Mouse (Mus musculus): ENCODE measurements around the gene Rasa4. TPM values are rescaled to one million over a fixed set of nuclear protein-coding genes. Genes with fewer than 3 reads are reported as not detected.
"Not testable (repeated sequence)": the region's sequence is repeated elsewhere in the genome, so short reads cannot be mapped to it uniquely, and the experiment has no call there.

Gene Rasa4
- polyA plus RNA-seq, 1 experiment from 2014 or later: 7.2 TPM

DNA sequence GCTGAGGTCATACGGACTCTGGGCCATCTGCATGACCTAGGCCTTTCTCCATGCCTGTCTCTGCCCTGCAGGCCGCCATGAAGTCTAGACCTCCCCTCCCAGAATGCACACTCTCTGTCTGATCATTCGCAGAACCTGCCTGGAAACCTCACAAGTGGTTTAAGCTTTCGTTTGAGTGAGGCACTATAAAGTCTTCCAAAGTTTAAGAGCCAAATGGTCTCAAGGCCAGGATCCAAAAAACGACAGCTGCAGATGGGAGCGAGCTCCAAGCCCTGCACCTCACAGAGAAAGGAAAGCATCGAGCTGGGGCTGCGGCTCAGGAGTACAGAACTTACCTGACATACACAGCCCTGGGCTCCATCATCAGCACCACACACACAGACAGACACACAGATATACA, 68.6 kb downstream of the Rasa4 start:
- Histone ChIP-seq H3K27ac (ENCODE audit: low read depth, low read length) (no peak overlapping the region), H3K4me2 (ENCODE audit: low read depth, low read length, severe bottlenecking) (no peak overlapping the region), H3K9me3 (ENCODE audit: control insufficient read depth, low read length) (no peaks in the 10 kb centered on the region), H3K27me3 (ENCODE audit: control insufficient read depth, insufficient read depth, low read length) (no peaks in the 10 kb centered on the region), H3K4me3 (ENCODE audit: low read depth, low read length) (no peak overlapping the region), H3K36me3 (ENCODE audit: control insufficient read depth, insufficient read depth, low read length) (no peaks in the 10 kb centered on the region), H3K4me1 (replicated peaks; ENCODE audit: control insufficient read depth, insufficient read depth, low read length) (no peaks in the 10 kb centered on the region), H3K9ac (ENCODE audit: low read length) (no peak overlapping the region)
- DNase-seq (ENCODE audit: low spot score): no peak
- ATAC-seq (replicated peaks; ENCODE audit: low FRiP score): no peak
- 84% methylated on average over 8 of the region's 8 CpGs for WGBS

DNA sequence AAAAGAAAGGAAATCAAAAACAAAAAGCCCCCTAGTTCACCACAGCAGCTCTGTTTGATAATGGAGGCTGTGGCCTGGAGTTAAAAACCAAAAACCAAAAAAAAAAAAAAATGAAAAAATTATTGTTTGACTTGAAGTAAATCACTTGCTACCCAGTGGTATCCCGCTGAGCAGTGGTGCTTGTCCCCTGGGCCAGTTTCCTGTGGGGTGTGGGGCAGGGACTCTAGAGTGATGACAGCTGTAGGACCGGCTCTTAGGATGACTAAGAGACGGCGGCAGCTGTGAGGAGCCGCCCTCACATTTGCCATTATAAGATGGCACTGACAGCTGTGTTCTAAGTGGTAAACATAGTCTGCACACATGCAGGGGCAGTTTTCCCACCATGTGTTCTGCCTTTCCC, 71.7 kb downstream of the Rasa4 start:
- DNase-seq (ENCODE audit: low spot score) (no peak), ATAC-seq (replicated peaks; ENCODE audit: low FRiP score) (no peak)
- Histone ChIP-seq H3K4me3 (ENCODE audit: low read depth, low read length) (no peak overlapping the region), H3K9me3 (ENCODE audit: control insufficient read depth, low read length) (no peaks in the 10 kb centered on the region), H3K4me2 (ENCODE audit: low read depth, low read length, severe bottlenecking) (no peak overlapping the region), H3K27me3 (ENCODE audit: control insufficient read depth, insufficient read depth, low read length) (no peaks in the 10 kb centered on the region), H3K4me1 (replicated peaks; ENCODE audit: control insufficient read depth, insufficient read depth, low read length) (no peaks in the 10 kb centered on the region), H3K36me3 (ENCODE audit: control insufficient read depth, insufficient read depth, low read length) (no peaks in the 10 kb centered on the region), H3K9ac (ENCODE audit: low read length) (no peak overlapping the region), H3K27ac (ENCODE audit: low read depth, low read length) (no peak overlapping the region)
- 89% methylated on average over 5 of the region's 5 CpGs for WGBS

DNA sequence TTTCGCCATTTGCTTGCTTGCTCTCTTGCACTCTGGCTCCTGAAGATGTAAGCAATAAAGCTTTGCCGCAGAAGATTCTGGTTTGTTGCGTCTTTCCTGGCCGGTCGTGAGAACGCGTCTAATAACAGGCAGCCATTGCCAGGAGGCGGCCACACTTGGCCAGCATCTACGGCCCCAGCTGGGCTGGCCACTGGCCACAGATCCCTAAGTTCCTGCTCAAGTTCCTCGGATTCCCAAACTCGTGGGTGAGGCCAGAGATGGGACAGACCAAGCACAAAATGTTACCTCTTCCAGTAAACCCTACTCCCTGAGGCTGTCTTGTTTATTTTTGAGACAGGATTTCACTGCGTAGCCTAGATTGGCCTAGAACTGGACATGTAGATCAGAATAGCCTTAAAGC, 76.4 kb downstream of the Rasa4 start:
- not testable (repeated sequence) for DNase-seq (ENCODE audit: low spot score); H3K4me1 ChIP-seq (replicated peaks; ENCODE audit: control insufficient read depth, insufficient read depth, low read length); H3K27ac ChIP-seq (ENCODE audit: low read depth, low read length); ATAC-seq (replicated peaks; ENCODE audit: low FRiP score); H3K9me3 ChIP-seq (ENCODE audit: control insufficient read depth, low read length); H3K4me2 ChIP-seq (ENCODE audit: low read depth, low read length, severe bottlenecking); H3K36me3 ChIP-seq (ENCODE audit: control insufficient read depth, insufficient read depth, low read length); H3K27me3 ChIP-seq (ENCODE audit: control insufficient read depth, insufficient read depth, low read length); H3K9ac ChIP-seq (ENCODE audit: low read length); H3K4me3 ChIP-seq (ENCODE audit: low read depth, low read length)
- WGBS: 91% methylated on average over 11 of the region's 12 CpGs

Small RNA genes lying within 50 kb of the gene (microRNA-seq; reads per million reads assigned to microRNA genes)
- gene Mir7035 (ENCODE audit: insufficient number of aligned reads): not detected

Other genes starting within 250 kb of the Rasa4 start
- gene Hspb1, start 196.0 kb upstream of the Rasa4 start, polyA plus RNA-seq (2014; fragmentation: Nextera tagmentation; extraction: Ambion mirVana): 11.4 and 11.8 TPM in 2 replicates
- gene Ywhag, start 149.3 kb upstream of the Rasa4 start, polyA plus RNA-seq (2014; fragmentation: Nextera tagmentation; extraction: Ambion mirVana): 147 and 161 TPM in 2 replicates
- 1.2 and 1.5 TPM in 2 replicates for gene Ssc4d, start 109.4 kb upstream of the Rasa4 start, polyA plus RNA-seq (2014; fragmentation: Nextera tagmentation; extraction: Ambion mirVana)
- not detected in 2 replicates for gene Zp3, start 103.8 kb upstream of the Rasa4 start, polyA plus RNA-seq (2014; fragmentation: Nextera tagmentation; extraction: Ambion mirVana)
- gene Dtx2, start 89.1 kb upstream of the Rasa4 start, polyA plus RNA-seq (2014; fragmentation: Nextera tagmentation; extraction: Ambion mirVana): 35.4 and 37.0 TPM in 2 replicates
- gene Upk3b, start 45.4 kb upstream of the Rasa4 start, polyA plus RNA-seq (2014; fragmentation: Nextera tagmentation; extraction: Ambion mirVana): not detected in 2 replicates
- 0.77 and 0.80 TPM in 2 replicates for gene Upk3bl, start 29.4 kb upstream of the Rasa4 start, polyA plus RNA-seq (2014; fragmentation: Nextera tagmentation; extraction: Ambion mirVana)
- 253 and 261 TPM in 2 replicates for gene Polr2j, start 32.7 kb downstream of the Rasa4 start, polyA plus RNA-seq (2014; fragmentation: Nextera tagmentation; extraction: Ambion mirVana)
- 48.1 and 53.3 TPM in 2 replicates for gene Lrwd1, start 52.2 kb downstream of the Rasa4 start, polyA plus RNA-seq (2014; fragmentation: Nextera tagmentation; extraction: Ambion mirVana)
- gene Alkbh4, start 52.2 kb downstream of the Rasa4 start, polyA plus RNA-seq (2014; fragmentation: Nextera tagmentation; extraction: Ambion mirVana): 23.2 and 24.5 TPM in 2 replicates
- gene Orai2, start 86.8 kb downstream of the Rasa4 start, polyA plus RNA-seq (2014; fragmentation: Nextera tagmentation; extraction: Ambion mirVana): 8.4 and 9.3 TPM in 2 replicates
- gene Prkrip1, start 115.0 kb downstream of the Rasa4 start, polyA plus RNA-seq (2014; fragmentation: Nextera tagmentation; extraction: Ambion mirVana): 66.8 and 81.3 TPM in 2 replicates
- gene Sh2b2, start 162.6 kb downstream of the Rasa4 start, polyA plus RNA-seq (2014; fragmentation: Nextera tagmentation; extraction: Ambion mirVana): 17.1 TPM in 2 replicates

Data from forebrain, embryonic 11.5 days (tissue).